Mouse (Mus musculus) granulocyte monocyte progenitor cell, adult 5-6 weeks (primary cell): ENCODE results near the gene Naa50. TPM values are rescaled to one million over a fixed set of nuclear protein-coding genes. Genes with fewer than 3 reads are reported as not detected.

Experiments used
- ATAC-seq: replicated peaks from 2 replicates; pipeline ENCODE4 v1.8.0; 2016; ENCODE audit warnings: mild to moderate bottlenecking, moderate TSS enrichment, inconsistent platforms; ENCODE audit not compliant: poor library complexity, severe bottlenecking
- total RNA-seq, 2 experiments: library from RNA; stranded (forward) in 1 of 2; stranded (reverse) in 1 of 2; fragments of 200-712, 200-1000 nt in 1 of 2; fragments of >200 nt in 1 of 2; fragmentation: Nextera tagmentation in 1 of 2; gene quantifications; 2 replicates each; pipeline ENCODE4 v1.2.3; 2014 to 2017

Naa50 gene
- total RNA-seq, 2 experiments from 2014 or later = 91.4 to 121 TPM

DNA sequence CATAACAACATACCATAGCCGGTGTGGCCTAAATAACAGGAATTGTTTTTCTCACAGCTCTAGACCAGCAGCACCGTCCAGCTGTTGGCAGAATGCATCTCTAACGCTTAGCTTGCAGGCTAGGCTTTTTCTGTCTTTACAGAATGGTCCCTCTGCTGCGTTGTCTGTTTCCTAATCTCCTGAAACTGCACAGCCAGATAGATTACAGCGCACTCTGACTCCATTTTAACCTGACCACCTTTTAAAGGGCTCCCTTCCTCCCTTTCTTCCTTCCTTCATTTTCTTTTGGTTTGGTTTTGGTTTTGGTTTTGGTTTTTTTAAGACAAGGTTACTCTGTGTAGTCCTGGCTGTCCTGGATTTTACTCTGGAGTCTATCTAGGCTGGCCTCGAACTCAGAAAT, 50.4 kb downstream of the Naa50 start:
- peak; percentile 63 for ATAC-seq

DNA sequence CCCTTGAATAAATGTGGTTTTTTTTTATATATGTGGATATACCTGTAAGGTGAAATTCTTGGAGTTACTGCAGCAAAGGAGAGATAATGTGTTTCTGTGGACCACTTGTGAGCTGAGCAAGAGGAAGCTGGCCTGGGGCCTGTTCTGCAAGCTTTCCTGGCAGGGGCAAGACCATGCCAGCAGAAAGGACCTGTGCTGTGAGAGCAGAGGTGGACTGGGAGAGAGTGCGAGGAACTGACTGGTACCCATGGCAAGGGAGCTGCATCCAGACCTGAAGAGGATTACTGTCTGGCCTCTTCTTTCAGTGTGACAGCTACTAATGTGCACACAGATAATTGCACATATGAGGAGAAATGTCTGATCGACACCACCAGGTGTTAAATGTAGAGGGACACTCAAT, 51.3 kb downstream of the Naa50 start:
- ATAC-seq = no peak

DNA sequence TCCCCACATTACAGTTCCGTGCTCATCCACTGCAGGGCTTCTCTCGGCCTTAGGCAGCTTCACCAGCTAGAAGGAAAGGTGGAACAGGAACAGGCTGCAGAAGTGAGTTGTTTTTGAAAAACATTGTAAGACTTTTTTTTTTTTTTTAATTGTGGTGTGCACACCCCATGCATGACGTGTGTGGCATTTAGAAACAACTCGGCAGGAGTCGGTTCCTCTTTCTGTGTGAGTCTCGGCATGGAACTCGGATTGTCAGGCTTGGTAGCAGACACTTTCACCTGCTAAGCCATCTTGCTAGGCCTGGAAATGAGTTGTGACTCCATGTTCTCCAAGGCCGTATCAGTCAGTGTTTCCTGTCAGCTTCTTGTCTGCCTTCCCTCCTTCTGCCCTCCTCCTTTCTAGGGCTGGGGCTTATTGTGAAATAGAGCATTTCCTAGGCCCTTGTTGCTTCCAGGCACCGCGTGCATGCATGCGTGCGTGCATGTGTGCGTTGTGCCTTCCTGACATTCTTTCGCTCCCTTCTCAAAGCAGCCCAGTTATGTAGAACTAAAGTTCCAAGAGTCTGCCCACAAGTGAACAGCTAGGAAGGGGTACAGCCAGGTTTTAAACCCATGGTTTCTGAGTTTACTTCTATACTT, 59.6 kb downstream of the Naa50 start:
- ATAC-seq = peak; percentile 99

DNA sequence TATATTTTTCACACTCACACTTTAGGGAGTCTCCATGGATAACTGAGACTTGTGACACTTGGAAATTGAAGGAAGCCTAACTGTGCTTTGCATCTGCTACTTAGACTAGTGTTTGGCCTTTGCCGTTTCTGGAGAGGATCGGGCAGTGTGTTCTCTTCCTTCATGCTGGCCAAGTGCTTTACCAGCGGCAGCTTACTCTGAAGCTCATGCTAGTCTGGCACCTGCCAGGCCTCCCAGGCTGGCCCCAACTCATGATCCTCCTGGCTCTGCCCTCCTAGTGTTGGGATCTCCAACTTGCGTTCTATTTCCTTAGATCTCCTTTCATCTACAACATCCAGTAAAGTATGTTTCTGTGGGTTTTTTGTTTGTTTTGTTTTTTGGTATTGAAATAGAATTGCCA, 60.5 kb downstream of the Naa50 start:
- ATAC-seq = no peak

DNA sequence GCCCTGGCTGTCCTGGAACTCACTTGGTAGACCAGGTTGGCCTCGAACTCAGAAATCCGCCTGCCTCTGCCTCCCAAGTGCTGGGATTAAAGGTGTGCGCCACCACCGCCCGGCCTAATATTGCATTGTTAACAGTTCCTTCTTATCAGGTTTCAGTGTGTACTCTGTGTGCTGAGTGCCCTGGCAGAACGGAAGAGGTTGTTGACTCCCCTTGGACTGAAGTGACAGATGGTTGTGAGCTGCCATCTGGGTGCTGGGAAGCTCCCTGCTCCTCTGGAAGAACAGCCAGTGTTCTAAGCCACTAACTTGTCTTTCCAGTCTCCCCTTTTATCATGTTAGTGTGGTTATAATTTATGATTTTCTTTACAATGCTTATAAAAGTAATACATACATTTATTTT, 64.7 kb downstream of the Naa50 start:
- ATAC-seq = no peak

DNA sequence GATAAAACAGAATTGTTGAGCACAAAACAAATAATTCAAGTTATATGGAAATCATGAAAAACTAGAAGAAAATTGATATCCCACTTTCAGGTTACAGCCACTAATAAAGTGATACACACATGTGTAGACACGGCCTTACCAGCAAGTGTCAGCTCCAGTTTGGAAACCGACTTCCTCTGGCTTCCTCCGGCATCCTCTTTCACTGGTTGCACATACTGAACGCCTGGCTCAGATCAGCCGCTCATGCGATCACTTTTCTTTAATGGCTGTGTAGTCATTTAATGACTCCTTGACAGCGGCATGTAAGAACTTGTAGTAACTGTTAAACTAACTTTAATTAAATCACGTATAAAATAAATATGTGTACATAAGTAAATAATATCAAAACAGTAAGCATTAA, 66.3 kb downstream of the Naa50 start:
- no peak for ATAC-seq

DNA sequence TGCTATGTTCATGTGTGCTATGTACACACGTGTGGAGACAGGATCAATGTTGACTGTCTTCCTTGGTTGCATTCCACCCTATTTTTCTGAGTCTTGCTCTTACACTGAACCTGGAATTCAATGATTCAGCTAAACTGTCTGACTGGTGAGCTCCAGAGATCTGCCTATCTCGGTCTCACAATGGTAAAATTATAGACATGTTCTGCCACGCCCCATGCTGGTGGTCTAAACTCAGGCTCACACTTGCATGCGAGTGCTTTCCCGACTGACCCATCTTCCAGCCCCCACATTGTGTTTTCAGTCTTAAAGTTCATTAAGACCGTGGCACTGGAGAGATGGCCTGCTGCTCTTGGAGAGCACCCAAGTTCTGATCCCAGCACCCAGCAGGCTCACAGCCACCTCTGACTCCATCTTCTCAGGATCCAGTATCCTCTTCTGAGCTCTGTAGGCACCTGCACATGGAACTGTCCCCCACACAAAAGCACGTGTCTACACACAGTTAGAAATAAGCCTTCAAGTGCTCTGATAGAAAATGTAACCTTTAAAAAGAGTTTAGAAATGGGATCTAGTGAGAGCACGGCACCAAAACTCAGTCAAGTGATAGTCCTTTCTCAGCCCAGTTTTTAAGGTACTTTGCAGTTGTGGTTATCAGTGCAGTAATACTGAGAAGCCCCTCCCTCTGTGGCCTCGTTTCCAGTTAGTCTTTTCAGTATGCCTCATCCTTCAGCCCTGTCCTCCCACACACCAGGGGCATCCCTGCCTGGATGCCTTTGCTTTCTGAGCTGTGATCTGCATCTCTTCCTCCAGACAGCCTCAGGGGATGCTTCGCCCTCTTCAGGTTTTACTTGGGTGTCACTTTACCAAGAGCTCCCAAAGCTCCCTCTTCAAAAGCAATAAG, 70.8 kb downstream of the Naa50 start:
- no peak for ATAC-seq

DNA sequence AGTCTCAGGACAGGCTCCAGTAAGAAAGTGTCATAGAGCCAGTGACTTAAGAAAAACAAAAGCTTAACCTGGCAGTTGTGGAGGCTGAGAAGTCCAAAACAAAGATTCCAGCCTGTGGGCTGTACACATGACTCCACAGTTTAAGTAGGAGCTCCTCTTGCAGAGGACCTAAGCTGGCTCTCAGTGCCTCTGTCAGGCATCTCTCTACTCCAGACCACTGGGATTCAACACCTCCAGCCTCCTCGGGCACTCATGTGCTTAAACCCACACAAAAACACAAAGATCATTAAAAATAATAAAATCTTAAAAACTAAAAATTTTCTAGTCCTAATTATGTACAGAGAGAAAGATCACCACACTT, 71.4 kb downstream of the Naa50 start:
- no peak for ATAC-seq

DNA sequence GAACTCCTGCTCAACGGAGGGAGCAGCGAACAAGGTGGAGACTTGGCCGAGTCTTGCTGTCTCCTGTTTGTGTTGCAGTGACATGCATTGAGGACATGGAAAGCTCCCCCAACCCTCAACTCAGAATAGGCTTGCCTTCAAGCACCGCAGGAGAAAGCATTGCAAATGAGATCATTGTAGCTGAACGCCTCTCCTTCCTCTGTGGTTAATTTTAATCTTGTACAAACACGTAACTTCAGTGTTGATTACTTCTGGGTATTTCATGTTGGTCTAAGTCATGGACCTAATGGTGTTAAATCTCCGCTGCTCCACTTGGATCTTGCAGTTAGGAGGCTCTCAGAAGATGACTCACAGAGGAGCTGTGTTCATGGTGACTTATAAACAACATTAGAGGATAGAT, 73.1 kb downstream of the Naa50 start:
- ATAC-seq = no peak

Other genes with a start within 250 kb of the Naa50 start
- 18.0 and 27.8 TPM in 2 replicates for gene Qtrt2, start 213.0 kb upstream of the Naa50 start, total RNA-seq (2014; fragmentation: Nextera tagmentation)
- gene Qtrt2, start 213.0 kb upstream of the Naa50 start, total RNA-seq (2017) = 27.3 and 58.6 TPM in 2 replicates
- gene Zdhhc23, start 160.0 kb upstream of the Naa50 start, total RNA-seq (2014; fragmentation: Nextera tagmentation) = 0.60 and 1.4 TPM in 2 replicates
- 0.52 and 0.78 TPM in 2 replicates for gene Zdhhc23, start 160.0 kb upstream of the Naa50 start, total RNA-seq (2017)
- gene Gramd1c, start 76.5 kb upstream of the Naa50 start, total RNA-seq (2014; fragmentation: Nextera tagmentation) = 1.3 and 2.6 TPM in 2 replicates
- gene Gramd1c, start 76.5 kb upstream of the Naa50 start, total RNA-seq (2017) = 1.2 and 2.1 TPM in 2 replicates
- 34.9 and 41.3 TPM in 2 replicates for gene Atp6v1a, start 125 bp upstream of the Naa50 start, total RNA-seq (2014; fragmentation: Nextera tagmentation)
- gene Atp6v1a, start 125 bp upstream of the Naa50 start, total RNA-seq (2017) = 66.0 and 90.2 TPM in 2 replicates
- 19.0 and 21.3 TPM in 2 replicates for gene Usf3, start 33.4 kb downstream of the Naa50 start, total RNA-seq (2014; fragmentation: Nextera tagmentation)
- gene Usf3, start 33.4 kb downstream of the Naa50 start, total RNA-seq (2017) = 9.1 and 10.2 TPM in 2 replicates
- gene Sidt1, start 193.4 kb downstream of the Naa50 start, total RNA-seq (2014; fragmentation: Nextera tagmentation) = not detected in 2 replicates
- 0.26 TPM in 1 of 2 replicates, not detected in the other for gene Sidt1, start 193.4 kb downstream of the Naa50 start, total RNA-seq (2017)
- gene Spice1, start 207.3 kb downstream of the Naa50 start, total RNA-seq (2014; fragmentation: Nextera tagmentation) = 23.0 and 37.4 TPM in 2 replicates
- 19.8 and 22.3 TPM in 2 replicates for gene Spice1, start 207.3 kb downstream of the Naa50 start, total RNA-seq (2017)